Mouse (Mus musculus) gastrocnemius, postnatal 25 days (tissue): Measurements from ENCODE around the gene Cenpa. TPM values are rescaled to one million over a fixed set of nuclear protein-coding genes. Genes with fewer than 3 reads are reported as not detected.
"Not testable (repeated sequence)": the region's sequence is repeated elsewhere in the genome, so short reads cannot be mapped to it uniquely, and the experiment has no call there.

Experiments used
- DNase-seq: peaks from one replicate; pipeline ENCODE4 v3.0.0; 2022
- total RNA-seq, 2 experiments: library from RNA; stranded (reverse); gene quantifications; 1 replicate in 1 of 2; 2 replicates in 1 of 2; pipeline ENCODE4 v1.2.3; 2021

Gene Cenpa
- total RNA-seq, 2 experiments from 2014 or later: 3.2 to 6.5 TPM

GRCm38 (mm10) chr5:30681970-30682369, 15.4 kb downstream of the Cenpa start:
- DNase-seq: no peak

GRCm38 (mm10) chr5:30682967-30683600, 16.5 kb downstream of the Cenpa start:
- no peak for DNase-seq

- DNase-seq: no peak
Measured at GRCm38 (mm10) chr5:30683993-30684392, 17.4 kb downstream of the Cenpa start.

- no peak for DNase-seq
Measured at GRCm38 (mm10) chr5:30686781-30687180, 20.2 kb downstream of the Cenpa start.

GRCm38 (mm10) chr5:30700361-30701000, 33.9 kb downstream of the Cenpa start:
- DNase-seq: no peak

- not testable (repeated sequence) for DNase-seq
Measured at GRCm38 (mm10) chr5:30701373-30701772, 34.8 kb downstream of the Cenpa start.

GRCm38 (mm10) chr5:30701866-30702265, 35.3 kb downstream of the Cenpa start:
- no peak for DNase-seq

GRCm38 (mm10) chr5:30709744-30710383, 43.3 kb downstream of the Cenpa start:
- peak; percentile 41 for DNase-seq

- no peak for DNase-seq
Measured at GRCm38 (mm10) chr5:30710486-30710885, 43.9 kb downstream of the Cenpa start.

- DNase-seq: peak; percentile 83
Measured at GRCm38 (mm10) chr5:30711147-30712001, 44.8 kb downstream of the Cenpa start, which contains the start of gene Dpysl5. TSS of gene Dpysl5 (plus strand) at chr5:30711564.

- no peak for DNase-seq
Measured at GRCm38 (mm10) chr5:30712002-30712390, 45.4 kb downstream of the Cenpa start.

GRCm38 (mm10) chr5:30712441-30713298, 46.1 kb downstream of the Cenpa start:
- no peak for DNase-seq

- no peak for DNase-seq
Measured at GRCm38 (mm10) chr5:30713299-30713675, 46.7 kb downstream of the Cenpa start.

GRCm38 (mm10) chr5:30713691-30714090, 47.1 kb downstream of the Cenpa start:
- no peak for DNase-seq

GRCm38 (mm10) chr5:30716311-30716710, 49.7 kb downstream of the Cenpa start:
- no peak for DNase-seq

- no peak for DNase-seq
Measured at GRCm38 (mm10) chr5:30717506-30717905, 50.9 kb downstream of the Cenpa start.

GRCm38 (mm10) chr5:30717991-30718703, 51.6 kb downstream of the Cenpa start:
- DNase-seq: no peak

GRCm38 (mm10) chr5:30721935-30722334, 55.4 kb downstream of the Cenpa start:
- DNase-seq: no peak
